Mouse (Mus musculus) gastrocnemius, adult 2 months (tissue): ENCODE measurements at regions not wholly inside any gene's neighbourhood (a gene's known extent, or its start where the extent isn't known, plus 50 kb on each side); places are given as distances from the start of the nearest gene placed in this dataset.

Experiments used
- DNase-seq: peaks from one replicate; pipeline ENCODE4 v3.0.0; 2022
- H3K27ac ChIP-seq: fragments of 200-600 bp; 2 replicates; pipeline ENCODE4 v1.8.1; 2022; ENCODE audit warnings: mild to moderate bottlenecking
- H3K4me3 ChIP-seq: fragments of 200-600 bp; 2 replicates; pipeline ENCODE4 v1.8.1; 2022; ENCODE audit warnings: mild to moderate bottlenecking, moderate library complexity
- CTCF ChIP-seq: fragments of 200-600 bp; IDR thresholded peaks from 2 replicates; pipeline ENCODE4 v1.8.1; 2022; ENCODE audit warnings: antibody characterized with exemption, mild to moderate bottlenecking, moderate library complexity
- intact Hi-C: fragments of 180-260 bp; cut with DNase I; formaldehyde crosslinking; loops from one replicate; pipeline ENCODE4 v1.15.1; 2025

DNA sequence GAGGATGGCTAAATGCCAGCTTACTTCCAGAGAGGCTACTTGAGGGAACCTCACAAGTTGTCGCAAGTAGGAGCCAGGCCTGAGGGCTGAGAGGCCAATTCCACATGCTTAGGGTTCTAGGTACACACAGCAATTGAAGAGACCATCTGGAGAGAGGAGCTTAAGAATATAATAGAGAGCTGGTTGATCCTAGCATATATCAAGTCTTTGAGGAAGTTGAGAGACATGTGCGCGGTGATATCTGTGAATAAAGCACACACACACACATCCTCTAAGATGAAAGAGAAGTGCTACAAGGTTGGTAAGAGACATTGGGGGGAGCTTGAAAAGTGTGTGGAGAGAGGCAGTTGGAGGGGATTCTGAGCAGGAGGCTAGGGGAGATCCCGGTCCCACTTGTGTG lies 189.5 kb downstream of the Zfp462 start:
- TF ChIP-seq CTCF = no peak
- intact Hi-C loops = no loop called here
- Histone ChIP-seq H3K27ac (no peak overlapping the region), H3K4me3 (no peak overlapping the region)
- DNase-seq = no peak

DNA sequence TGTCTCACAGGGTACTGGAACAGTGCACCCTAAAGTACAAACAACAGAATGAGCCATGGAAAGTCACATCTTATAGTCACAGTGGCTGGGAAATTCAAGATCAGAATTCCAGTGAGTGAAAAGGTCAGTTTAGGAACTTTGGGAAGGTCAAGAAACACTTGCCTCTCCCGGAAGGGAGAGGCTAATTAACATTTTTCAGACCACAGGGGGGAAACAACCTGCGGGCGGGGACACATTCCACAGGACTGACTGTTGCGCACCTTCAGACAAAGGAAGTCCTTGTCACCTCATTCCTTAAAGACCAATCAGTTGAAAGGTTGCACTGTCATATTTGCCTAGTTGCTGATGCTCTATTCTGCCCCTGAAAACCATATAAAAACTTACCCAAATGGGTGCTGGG lies 189.9 kb downstream of the Zfp462 start:
- no peak for DNase-seq
- intact Hi-C loops = no loop called here
- no peak overlapping the region for H3K4me3 ChIP-seq
- no peak for TF ChIP-seq CTCF
- no peak overlapping the region for H3K27ac ChIP-seq

DNA sequence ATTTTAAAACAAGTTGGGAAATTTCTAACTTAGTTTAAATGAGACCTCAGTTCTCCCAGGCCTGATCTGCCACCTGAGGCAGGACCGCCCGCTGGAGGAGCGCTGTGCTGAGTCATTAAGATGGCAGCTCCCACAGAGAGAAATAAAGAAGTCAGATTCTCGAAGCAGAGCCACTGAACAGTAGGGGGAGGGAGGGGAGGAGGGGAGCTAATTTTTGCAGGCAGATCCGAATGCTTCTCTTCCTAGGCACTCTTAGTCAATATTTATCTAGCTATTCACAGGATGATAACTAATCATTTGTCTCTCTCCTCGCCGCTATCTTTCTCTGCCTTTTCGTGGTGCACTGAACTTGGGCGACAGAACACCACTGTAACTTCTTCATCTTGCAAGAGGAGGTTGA lies 191.4 kb downstream of the Zfp462 start:
- TF ChIP-seq CTCF = no peak
- Histone ChIP-seq H3K27ac (no peak overlapping the region), H3K4me3 (no peak overlapping the region)
- intact Hi-C loops = no loop called here
- DNase-seq = no peak

DNA sequence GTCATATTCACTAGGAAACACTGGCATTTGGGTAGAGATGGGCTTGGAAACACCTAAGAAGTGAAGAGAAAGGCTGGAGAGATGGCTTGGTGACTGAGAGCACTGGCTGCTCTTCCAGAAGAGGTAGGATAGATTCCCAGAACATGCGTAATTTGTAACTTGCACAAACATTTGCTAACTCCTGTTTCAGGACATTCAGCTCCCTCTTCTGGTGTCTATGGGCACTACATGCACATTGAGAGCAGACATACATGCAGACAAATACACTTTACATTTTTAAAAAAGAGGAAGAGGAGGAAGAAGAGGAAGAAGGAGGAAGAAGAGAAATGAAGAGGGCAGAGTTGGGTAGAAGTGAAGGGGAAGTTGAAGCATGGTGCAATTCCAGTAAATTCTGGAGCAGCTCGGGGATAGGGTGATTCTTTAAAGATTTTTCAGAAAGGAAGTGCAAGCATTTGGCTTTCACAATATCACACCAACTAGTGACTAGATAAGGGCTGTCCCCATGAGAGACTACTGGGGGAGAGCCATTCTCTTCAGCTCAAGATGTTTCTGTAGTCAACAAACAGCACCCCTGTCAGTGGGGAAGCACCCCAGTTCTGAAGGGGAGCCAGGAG lies 193.0 kb downstream of the Zfp462 start:
- intact Hi-C loops = no loop called here
- no peak for DNase-seq
- no peak overlapping the region for H3K4me3 ChIP-seq
- H3K27ac ChIP-seq = no peak overlapping the region
- TF ChIP-seq CTCF = no peak; the same call in 1 of the 2 replicates

DNA sequence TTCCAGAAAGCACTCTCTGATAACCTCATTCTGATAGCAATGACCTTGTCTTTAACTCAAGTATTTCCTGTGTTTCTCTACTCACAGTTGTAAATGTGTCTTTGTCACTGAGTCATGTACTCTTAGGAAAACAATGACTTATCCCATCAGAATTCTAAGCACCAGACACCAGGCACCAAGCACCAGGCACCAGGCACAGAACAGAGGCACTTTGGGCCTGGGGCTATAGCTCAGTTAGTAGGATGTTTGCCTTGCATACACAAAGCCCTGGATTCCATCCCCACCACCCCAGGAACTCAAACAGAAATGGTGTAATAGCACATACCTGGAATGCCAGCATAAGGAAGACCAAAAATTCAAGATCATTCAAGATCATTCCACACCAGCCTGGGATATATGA lies 196.5 kb downstream of the Zfp462 start:
- TF ChIP-seq CTCF = no peak
- intact Hi-C loops = no loop called here
- Histone ChIP-seq H3K27ac (no peak overlapping the region), H3K4me3 (no peak overlapping the region)
- DNase-seq = no peak

DNA sequence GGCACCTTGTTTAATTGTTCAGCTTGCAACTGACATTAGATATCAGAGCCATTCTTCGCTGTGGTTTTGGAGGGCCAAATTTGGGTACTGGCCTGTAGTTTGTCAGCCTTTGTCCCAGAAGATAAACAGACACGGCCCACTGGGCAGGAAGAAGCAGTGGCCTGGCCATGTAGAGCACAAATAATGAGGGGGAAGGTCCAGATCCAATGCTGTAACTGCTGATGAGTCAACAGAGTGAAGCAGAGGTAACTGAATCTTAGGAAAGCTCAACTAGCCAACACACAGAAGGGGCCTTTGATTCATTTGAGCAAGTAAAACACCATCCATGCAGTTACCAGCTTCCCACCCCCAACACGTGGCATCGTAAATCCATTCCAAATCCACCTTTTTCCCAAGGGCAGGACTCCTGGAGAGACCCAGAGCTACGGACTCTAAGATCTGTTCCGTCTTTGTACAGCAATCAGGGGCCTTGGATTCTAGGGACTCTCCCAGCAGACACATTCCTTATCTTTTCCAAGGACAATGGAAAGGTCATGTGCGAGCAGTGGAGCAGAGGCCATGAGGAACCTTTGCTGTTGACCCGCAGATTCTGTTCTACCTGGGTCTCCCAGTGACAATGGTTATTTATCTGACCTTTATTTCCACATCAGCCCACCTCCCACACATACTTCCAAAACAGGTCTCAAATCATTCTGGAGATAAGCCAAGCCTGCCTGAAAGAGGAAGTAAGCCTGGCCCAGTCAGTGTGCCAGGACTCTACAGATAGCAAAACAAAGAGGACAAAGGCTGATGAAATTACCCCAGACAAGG lies 197.3 kb downstream of the Zfp462 start:
- no peak for DNase-seq
- Histone ChIP-seq H3K27ac (peak overlapping the region; percentile 53; the same call in 1 of the 2 replicates), H3K4me3 (no peak overlapping the region)
- no peak for TF ChIP-seq CTCF
- intact Hi-C loops = no loop called here

DNA sequence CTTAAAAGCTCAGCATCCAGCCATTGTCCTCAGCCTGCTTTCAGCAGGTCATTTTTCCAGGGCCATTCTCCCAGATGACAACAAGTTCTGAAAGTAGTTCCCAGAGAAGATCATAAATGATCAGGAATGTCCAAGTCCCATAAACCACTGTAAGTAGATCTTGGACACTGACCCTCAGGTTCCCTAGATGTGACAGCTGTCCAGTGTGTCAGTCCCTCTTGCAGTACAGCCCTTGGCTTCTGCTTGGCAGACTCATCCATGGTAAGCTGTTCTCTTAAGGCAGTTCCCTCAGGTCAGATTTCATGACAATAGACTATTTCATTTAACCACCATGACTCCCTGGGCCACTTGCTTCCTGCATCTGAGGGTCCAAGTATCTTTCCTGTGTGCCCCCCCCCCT lies 198.6 kb downstream of the Zfp462 start:
- no peak overlapping the region for H3K27ac ChIP-seq
- no peak overlapping the region for H3K4me3 ChIP-seq
- TF ChIP-seq CTCF = no peak
- intact Hi-C loops = no loop called here
- DNase-seq = no peak

DNA sequence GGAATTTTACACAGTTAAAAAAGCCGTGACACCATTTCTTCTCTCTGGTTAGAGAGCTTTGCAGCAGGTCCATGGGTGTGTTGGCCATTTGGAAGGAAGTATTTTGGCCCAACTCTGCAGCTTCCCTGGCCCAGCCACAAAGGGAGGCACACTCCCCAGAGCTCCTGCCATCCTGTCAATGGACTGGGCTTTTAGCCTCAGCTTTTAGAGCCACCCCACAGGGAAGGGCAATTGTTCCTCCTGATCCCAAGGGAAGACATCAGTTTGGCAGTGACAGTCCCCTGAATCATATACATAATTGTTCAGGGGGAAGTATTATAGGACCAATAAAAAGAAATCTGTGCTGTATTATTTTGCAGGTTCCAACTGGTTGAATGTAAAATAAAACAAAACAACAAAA lies 200.1 kb downstream of the Zfp462 start:
- intact Hi-C loops = no loop called here
- no peak for TF ChIP-seq CTCF
- H3K27ac ChIP-seq = no peak overlapping the region
- no peak overlapping the region for H3K4me3 ChIP-seq
- DNase-seq = no peak

DNA sequence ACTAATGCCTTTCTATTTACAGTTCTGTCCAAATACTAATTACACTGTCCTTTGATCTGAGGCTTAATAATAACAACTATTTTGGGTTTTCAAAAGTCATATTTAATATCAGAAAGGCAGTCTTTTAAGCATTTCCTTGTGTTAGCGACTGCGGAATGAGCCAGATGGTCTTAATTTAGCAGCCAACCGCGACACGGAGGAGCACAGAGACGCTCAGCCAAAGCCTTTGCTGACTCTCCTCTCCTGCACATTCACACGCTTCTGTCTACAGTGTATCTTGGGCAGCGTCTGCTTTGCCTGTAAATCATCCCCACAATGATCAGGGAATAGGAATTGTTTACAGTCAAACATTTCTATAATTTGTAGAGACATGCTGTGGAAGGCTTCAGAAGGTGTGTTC lies 201.1 kb downstream of the Zfp462 start:
- intact Hi-C loops = no loop called here

DNA sequence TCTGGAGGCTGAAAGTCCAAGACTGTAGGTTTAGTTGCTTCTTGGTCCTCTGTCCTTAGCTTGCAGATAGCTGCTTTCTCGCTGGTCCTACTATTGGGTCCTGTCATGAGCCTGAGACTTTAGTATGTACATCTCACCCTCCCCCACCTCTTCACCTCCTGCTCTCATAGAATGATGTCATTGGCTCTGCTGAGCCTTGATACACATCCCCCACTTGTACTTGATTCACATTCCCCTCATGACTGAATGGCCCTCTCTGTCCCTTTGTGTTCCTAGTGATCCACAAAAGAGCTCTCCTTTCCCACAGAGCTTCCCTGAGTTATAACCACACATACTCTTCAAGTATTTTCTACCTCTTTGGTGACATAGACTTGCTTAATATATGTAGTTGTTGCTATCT lies 201.5 kb upstream of the Rad23b start:
- intact Hi-C loops = no loop called here
- no peak for DNase-seq
- no peak overlapping the region for H3K27ac ChIP-seq
- H3K4me3 ChIP-seq = no peak overlapping the region
- TF ChIP-seq CTCF = no peak

More for the DNA sequence above, 201.1 kb downstream of the Zfp462 start:
- DNase-seq = no peak
- Histone ChIP-seq H3K4me3 (no peak overlapping the region), H3K27ac (no peak overlapping the region)
- TF ChIP-seq CTCF = no peak

DNA sequence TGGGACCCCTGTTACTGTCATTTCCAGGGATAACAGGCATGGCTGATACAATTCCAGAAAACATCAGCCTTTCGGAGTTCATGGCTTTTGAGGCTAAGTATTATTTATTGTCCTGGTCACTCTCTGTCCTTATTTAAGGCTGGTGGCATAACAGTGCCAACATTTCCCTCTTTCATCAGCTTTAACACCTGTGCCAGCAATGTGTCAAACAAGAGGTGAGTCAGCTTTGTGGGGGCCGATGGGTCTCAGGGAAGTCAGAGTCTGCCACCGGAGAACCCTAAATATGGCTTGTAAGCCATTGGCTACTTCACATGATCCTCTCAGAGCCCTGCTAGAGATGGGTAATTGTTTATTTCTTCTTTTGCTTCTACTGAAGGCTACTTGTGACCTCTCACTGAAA lies 195.3 kb upstream of the Rad23b start:
- TF ChIP-seq CTCF = no peak
- DNase-seq = no peak
- intact Hi-C loops = no loop called here
- no peak overlapping the region for H3K4me3 ChIP-seq
- peak overlapping the region; percentile 61 for H3K27ac ChIP-seq

DNA sequence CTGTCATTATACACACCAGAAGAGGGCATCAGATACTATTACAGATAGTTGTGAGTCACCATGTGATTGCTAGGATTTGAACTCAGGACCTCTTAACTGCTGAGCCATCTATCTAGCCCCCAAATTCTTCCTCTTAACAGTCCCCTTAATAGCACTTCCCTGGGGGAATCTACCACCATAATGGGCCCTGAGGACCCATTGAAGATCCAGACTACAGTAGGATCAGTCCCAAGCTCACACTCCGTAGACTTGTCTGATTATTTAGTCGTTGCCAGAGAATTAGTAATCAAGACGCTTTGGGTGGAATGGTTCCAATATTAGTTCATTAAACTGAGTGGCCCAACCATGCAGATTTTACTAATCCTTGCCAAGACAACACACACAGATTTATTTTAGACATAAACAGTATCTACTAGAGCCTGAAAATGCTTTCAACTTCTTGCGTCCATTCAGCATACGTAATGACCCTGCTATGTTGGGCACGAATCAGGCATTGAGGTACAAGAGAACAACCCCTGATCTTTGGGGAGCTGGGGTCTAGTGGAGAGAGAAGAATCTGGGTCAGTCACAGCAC lies 191.6 kb upstream of the Rad23b start:
- Histone ChIP-seq H3K27ac (0 out of 2 replicates have a peak overlapping the region, but pooled peaks have one; percentile 36), H3K4me3 (no peak overlapping the region)
- intact Hi-C loops = no loop called here
- TF ChIP-seq CTCF = no peak
- DNase-seq = no peak

DNA sequence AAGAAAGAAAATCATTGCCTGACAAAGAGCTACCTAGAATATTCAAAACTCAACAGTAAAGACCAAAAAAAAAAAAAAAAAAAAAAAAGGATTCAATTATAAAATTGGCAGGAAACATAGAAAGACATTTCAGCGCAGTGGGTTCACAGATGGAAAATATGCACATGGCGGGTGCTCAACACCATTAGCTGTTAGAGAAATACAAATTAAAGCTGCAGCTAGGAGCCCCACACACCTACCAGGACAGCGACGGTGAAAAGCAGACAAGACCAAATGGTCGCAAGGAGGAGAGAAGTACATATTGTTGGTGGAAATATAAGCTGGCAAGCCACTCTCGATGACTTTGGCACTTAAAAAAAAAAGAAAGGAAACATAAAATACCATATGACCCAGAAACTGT lies 183.6 kb upstream of the Rad23b start:
- DNase-seq = no peak
- intact Hi-C loops = loop anchor here (10.0 kb wide), 1 partner anchor 131 kb away; no protein-coding TSS in a partner anchor
- no peak for TF ChIP-seq CTCF
- Histone ChIP-seq H3K4me3 (no peak overlapping the region), H3K27ac (no peak overlapping the region)
